Mouse (Mus musculus) layer of hippocampus, adult 9-11 months (tissue): ENCODE results near the gene Mrm3.
"Not testable (repeated sequence)": the region's sequence is repeated elsewhere in the genome, so short reads cannot be mapped to it uniquely, and the experiment has no call there.

ENCODE experiments used
- DNase-seq: peaks from one replicate; pipeline ENCODE4 v3.0.0; 2022

Gene Mrm3

GRCm38 (mm10) chr11:76242901-76243810 is at the start of gene Mrm3, which contains the start of gene Glod4:
TSS of gene Mrm3 (plus strand) at chr11:76243715.
TSS of gene Glod4 (minus strand) at chr11:76243725.
- DNase-seq: peak; percentile 90

DNA sequence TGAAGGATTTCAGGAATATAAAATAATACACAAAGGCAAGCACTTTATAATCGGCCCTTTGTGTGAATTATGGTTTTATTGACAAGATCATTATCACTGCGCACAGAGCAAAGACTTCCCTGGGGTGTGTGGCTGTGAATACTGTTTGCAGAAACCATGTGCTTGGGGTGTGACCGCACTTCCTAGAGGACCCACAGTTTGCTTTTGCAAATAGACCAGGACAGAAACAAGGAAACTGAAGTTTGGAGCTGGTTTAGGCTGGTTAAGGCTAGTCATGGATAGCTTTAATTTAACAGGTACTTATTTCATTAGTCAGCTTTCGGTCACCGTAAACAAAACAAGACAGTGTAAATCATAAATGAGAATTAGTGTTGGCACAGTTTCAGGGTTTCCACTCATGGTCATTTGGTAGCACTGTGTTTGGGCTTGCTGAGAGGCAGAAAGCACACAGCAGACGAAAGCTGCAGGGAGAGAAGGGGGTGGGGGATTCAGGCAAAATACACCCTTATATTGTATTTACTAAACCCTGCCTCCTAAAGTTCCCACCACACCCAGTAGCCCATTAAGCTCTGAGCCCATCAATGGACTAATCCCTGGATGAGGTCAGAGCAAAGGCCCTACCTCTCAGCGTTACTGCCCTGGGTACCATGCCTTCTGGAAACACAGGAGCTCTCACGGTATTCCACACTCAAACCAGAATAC is 47.1 kb upstream of the Mrm3 start:
- DNase-seq: no peak

GRCm38 (mm10) chr11:76196977-76197469 is 46.5 kb upstream of the Mrm3 start:
- DNase-seq: no peak

DNA sequence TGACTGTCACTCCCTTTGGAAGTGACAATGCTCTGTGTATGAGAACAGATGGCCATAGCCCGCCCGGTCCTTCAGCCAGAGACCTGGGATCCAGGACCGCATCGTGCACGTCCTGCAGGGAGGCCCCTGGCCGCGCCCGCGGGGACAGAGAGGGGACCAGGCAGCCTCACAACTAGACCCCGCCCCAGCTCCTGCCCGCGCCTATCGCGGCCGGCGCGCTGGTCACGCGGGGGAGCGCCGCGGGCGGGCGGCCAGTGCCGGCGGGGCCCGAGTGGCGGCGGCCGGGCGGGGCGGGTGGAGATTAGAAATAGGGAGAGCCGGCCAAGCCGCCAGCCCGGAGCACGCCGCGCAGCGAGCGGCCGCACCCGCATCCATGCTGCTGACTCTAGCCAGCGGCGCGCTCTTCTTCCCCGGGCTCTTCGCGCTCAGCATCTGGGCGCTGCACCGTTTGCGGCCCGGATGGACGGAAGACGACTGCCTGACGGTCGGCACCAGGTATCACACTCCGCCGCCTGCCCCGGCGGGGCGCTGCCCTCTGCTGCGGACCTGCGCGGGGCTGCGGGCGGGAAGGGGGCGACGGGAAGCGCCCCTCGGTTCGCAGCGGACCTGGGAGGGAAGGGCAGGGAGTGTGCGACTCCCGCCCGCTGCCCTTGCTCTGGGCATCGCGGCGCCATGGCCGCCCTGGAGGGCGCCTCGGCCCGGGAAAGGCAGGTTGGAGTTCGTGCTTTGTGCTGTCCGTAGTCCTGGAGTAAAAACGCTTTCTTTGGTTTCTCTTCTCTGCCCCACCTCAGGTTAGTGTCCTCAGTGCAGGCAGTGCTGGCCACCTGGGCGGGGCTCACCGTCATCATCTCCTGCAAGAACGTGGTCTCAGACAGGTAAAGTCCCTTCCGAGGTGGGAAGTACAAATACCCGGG is 41.5 kb upstream of the Mrm3 start:
- DNase-seq: peak; percentile 88

DNA sequence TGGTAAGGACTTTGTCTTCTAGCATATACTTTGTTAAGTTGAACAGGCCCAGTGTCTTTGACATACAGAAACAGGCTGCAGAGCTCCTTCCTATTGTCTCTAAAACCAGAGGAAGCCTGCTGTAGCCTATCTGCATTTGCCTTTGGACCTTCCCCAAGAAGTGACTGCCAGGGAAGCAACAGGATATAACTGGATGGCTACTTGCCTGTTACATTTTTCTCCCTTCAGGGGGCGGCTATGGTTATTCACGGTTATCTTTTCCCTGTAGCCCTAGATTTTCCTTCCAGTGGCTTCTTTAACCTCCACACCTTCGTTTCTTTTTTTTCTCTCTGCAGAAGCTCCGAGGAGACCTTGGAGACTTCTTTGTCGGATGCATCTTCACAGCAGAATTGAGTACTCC is 36.7 kb upstream of the Mrm3 start:
- DNase-seq: no peak

GRCm38 (mm10) chr11:76210228-76210985 is 33.1 kb upstream of the Mrm3 start:
- no peak for DNase-seq

DNA sequence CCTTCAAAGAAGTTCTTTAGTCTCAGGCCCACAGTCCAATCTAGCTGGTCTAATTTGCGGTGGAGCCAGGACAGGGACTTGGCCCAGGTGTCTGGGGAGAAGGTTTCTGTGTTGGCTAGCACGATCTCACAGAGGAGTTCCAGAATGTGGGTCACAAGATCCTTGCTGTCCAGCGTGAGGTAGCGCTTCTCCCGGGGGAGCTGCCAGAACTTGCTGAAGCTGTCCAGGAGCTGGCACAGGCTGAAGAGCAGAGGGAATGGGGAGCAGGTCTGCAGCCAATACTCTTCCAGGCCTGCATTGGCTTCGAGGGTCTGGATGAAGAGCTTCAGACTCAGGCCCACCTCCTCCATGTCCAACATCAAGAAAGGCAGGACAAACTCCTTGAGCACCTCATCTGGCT is 31.9 kb upstream of the Mrm3 start:
- DNase-seq: not testable (repeated sequence)

DNA sequence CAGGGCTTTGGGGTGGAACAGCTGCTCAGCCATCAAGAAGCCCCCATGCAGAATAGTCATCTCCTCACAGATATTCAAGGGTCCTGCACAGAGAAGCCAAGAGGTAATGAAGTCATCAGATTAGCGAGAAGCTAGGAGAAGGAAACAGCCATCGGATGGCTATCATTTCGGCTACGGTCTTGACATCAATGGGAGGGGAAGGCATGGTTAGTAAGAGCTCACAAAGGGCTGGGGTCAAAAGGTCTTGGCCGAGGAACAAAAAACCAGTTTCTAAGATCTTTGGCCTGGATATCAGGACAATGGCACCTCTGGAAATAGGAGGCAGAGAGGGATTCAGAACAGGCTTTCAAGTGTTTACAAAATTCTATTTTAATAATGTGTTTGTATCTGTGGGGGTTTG is 29.7 kb upstream of the Mrm3 start:
- no peak for DNase-seq

GRCm38 (mm10) chr11:76215011-76215410 is 28.5 kb upstream of the Mrm3 start:
- no peak for DNase-seq

DNA sequence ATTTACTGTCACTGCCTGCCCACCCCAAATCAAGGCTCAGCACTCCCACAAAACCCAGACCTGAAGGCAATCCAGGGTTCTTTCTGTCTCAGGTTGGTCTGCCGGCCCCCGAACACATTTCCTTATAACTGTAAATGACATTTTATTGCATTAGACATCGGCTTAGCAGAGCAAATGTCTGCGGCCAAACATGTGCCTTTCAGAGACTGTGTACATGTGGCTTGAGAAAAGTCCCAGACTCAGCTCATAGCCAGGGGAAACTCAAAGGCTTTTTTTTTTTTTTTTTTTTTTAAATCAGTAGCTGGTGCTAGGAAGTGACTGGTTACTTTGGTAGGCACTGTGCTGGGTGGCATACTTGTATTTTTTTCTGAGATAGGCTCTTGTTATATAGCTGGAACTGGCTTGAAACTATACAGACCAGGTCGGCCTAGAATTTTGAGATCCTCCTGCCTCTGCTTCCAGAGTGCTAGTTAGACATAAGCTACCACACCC is 27.4 kb upstream of the Mrm3 start:
- no peak for DNase-seq

DNA sequence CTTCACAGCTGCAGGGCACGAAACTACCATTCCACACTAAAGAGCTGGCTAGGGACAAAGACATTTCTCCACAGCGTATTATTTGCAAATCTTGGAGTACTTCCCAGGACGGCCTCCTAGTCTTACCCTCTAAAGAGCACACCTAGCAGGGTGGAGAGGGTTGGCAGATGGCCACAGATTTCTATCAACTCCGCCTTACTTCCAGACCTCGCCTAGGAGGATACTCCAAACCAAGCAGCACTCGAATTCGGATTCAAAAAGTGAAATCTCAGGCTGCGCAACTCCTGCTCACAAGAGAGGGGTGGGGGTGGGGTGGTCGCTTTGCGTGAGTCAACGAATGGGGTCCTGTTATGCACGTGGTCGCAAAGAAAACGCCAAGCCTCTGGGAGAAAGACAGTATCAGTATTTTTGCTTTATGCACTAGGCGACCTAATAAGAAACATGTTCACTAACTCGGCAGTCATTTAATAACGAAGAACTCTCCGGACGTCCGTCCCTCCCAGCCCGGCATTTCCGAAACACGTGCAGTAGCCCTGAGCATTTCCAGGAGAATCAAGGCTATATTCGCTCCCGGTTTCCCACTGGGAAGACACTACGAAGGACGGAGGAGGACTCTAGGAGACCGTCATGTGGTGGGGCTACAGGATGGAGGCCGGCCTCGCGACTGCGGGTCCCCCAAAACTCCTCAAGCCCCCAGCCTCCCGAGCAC is 26.7 kb upstream of the Mrm3 start:
- no peak for DNase-seq

GRCm38 (mm10) chr11:76217390-76217800 is 26.1 kb upstream of the Mrm3 start, which contains the start of the genes Dbil5 and Gemin4:
TSS of gene Dbil5 (plus strand) at chr11:76217608.
TSS of gene Gemin4 (minus strand) at chr11:76217664.
- peak; percentile 97 for DNase-seq

DNA sequence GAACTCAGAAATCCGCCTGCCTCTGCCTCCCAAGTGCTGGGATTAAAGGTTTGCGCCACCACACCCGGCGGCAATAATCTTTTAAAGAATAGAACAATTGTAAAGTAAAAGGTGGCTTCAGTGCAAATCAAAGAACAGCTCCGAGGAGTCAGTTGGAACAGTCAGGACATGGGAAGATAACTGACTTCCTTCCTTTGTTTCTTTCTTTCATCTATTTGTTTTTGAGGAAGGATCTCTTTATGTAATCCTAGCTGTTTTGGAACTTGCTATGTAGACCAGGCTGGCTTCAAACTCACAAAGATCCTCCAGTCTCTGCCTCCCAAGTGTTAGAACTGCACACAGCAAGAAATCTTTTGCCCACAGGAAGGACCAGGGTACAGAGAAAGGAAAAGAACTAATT is 18.9 kb upstream of the Mrm3 start:
- no peak for DNase-seq

- DNase-seq: no peak
These were observed 18.5 kb upstream of the Mrm3 start for GRCm38 (mm10) chr11:76225051-76225450.

GRCm38 (mm10) chr11:76236136-76236535 is 7.4 kb upstream of the Mrm3 start:
- no peak for DNase-seq

GRCm38 (mm10) chr11:76239750-76240149 is 3.8 kb upstream of the Mrm3 start:
- DNase-seq: no peak

DNA sequence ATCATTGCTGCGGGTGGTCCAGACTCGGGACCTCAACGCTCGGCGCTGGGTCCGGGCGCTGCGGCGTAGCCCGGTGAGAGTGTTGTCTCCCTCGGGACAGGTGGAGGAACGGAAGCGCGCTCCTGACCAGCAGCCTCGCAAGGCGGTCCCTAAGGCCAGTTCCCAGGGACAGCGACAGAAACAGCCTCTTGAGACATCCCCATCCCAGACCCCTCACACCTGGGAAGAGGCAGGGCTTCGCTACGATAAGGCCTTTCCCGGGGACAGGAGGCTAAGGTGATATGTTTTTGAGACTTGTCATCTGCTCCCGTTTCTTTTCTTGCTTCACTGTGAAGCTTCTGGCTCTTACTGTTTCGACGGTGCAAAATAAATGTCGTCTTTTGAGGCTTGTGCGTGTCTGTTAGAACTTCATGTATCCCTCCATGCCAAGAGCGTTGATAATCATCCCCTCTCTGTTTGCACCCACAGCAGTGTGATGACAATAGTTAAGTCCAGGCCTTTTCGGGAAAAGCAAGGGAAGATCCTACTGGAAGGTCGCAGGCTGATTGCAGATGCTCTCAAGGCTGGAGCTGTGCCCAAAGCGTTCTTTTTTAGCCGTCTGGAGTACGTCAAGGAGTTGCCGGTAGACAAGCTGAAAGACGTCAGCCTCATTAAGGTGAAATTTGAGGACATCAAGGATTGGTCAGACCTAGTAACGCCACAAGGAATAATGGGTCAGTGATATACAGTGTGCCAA is 464 bp downstream of the Mrm3 start:
- no peak for DNase-seq

GRCm38 (mm10) chr11:76246439-76246838 is 2.9 kb downstream of the Mrm3 start:
- no peak for DNase-seq

DNA sequence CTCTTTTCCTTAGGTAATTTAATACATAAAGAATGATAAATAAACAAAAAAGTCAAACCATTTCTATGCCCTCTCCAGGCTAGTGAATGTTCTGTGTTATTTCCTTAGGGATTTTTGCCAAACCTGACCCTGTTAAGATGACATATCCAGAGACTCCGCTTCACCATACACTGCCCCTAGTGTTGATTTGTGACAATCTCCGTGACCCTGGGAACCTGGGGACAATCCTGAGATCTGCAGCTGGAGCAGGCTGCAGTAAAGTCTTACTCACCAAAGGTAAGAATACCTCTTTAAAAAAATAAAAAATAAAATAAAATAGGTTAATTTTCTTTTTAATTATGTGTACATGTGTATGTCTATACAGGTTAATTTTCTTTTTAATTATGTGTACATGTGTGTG is 3.7 kb downstream of the Mrm3 start:
- DNase-seq: no peak

DNA sequence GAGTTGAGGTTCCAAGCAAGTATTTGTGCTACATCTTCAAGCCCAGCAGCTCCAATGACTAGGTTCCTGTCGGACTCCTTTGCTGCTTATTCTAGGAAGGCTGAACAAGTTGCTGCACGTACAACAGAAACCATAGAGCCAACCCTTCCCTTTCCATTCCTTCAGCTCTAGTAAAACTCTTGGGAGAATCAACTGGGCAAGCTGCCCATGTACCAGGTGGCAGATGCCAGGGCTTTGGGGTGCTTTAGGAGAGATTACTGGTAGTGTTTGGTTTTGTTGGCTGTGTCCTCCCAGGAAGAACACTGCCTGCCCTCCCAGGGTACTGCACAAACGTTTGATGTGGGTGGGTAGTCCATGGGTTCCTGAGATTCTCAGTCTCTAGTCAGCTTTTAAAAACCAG is 8.5 kb downstream of the Mrm3 start:
- no peak for DNase-seq
